Mouse (Mus musculus) urinary bladder, postnatal 4 days (tissue): ENCODE data around the gene Mmp28.
A peak's percentile ranks its signal among the peaks of the same experiment; 100 is the strongest.

Experiments
- DNase-seq, 2 experiments: peaks; one replicate each; pipeline ENCODE4 v3.0.0; 2021 to 2022; ENCODE audit warnings: low spot score in 2 of 2

Mmp28 gene

DNA sequence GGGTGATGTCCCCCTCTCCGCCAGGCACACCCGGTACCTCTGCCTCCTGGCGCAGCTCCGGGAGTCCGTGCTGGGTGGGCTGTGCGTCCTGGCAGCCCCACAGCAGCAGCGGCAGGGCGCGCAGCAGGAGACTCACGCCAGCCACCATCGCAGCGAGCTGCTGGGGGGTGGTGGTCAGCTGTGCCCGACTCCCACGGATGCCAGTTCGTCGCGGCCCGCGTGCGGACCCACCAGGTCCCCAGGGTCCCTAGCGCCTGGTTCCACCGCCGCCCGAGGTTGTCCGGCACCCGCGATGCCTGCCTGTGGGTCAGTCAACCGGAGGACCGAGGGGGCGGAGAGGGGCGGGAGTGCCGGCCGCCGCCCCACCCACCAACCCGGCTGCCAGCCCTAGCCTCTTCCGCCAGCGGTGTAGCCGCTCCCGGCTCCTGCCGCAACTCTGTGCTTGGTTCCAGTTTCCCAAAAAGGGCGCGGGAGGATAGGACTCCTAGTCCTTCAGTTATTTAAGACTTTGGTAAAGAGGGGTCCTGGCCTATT, at the start of gene Mmp28:
Mmp28 (minus strand) TSS at position 361 of the 534 bp plus-strand sequence.
- DNase-seq = peak in 1 of 2 experiments; percentile 49

DNA sequence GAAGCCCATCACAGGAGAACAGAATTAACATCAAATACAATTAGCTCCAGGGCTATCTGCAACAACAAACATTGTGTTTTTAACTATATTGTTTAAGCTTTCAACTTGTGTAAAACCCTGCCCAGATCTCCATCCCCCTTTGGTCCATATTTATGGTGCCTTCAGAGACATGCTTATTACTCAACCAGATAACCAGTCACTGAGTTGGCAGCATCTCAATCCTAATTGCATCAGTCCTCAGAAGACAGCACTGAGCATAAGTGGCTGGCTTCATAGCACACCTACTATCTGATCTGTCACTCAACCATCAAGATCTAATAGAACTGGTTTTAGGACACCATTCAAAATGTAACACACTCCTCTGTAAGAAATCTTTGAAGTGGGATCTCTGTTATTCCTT, 46.6 kb upstream of the Mmp28 start:
- DNase-seq = no peak

DNA sequence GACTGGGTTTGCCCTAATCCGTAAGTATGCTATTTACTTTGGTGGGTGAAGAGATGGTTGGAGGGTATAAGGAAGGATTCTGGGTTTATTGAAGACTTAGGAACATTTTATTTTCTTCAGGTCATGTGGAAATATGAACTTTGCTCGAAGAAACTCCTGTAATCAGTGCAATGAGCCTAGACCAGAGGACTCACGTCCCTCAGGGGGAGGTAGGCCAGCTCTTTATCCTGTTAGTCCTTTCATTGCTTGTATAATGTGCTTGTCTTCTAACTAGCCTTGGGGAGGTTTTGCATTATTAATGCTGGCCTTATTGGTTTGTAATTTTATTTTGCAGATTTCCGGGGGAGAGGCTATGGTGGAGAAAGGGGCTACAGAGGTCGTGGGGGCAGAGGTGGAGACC, 41.4 kb upstream of the Mmp28 start:
- no peak for DNase-seq

DNA sequence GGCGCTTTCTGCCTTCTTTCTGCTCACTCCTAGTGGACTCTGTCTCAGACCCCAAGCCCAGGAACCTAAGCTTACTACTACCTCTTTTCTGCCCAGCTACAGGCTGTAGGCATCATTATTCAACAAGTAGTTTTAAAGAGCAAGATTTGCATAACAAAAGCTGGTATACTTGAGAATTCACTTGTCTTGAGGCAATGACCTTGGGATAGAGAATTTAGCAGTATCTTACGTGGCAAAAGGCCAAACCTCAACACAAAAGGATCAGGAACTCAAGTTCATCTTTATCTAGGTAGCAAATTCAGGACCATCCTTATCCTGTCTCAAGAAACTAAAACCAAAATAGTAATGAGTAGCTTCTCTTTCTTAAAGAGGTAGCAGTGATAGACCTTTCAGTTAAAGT, 32.7 kb upstream of the Mmp28 start:
- DNase-seq = no peak

DNA sequence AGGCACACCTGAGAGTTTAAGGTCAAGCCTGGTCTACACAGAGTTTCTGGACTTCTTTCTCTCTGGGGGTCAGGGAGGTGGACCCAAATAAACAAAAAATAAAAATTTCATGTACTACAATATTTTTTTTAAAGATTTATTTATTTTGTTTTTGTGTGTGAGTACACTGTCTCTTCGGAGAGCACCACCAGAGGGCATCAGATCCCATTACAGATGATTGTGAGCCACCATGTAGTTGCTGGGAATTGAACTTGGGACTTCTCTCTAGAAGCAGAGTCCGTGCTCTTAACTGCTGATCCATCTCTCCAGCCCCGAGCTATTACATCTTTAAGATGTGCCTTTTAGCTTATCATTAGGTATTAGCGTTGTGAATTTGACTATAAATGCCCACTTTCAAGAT, 28.6 kb upstream of the Mmp28 start:
- no peak for DNase-seq

DNA sequence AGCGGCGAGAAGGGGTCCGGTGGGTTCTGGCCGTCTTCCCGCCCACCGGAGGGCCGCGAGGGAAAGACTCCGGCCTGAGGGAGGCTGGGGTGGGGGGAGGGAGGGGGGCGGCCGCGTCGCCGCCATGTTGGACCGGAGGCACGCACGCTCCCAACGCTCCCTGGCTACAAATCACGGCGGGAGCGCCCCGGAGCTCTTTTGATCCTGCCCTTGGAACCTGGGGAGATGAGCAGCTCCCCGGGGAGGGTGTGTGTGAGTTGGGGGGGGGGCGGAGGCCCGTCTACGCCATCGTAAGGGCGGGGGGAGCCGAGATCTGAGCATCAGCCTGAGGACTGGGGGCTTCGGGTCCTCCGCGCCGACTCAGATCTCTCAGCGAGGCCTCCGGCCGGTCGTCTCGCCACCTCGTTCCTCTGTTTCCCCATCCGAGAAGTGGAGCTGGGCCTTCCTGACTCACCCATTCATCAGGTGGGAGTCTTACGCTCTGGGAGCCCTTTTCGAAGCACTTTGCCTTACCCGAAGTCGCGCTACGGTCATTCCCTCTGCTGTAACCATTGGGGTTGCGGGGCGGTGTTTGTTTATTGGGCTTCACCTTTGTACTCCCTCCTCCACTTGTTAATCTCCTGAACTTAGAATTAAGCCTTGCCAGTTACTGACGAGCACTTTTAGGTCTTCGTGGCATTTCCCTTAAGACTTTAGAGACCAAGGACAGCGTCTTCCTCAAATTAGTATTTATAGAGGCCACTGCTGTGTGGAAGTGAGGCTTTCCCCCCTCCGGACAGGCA, 10.6 kb upstream of the Mmp28 start:
- DNase-seq = no peak

DNA sequence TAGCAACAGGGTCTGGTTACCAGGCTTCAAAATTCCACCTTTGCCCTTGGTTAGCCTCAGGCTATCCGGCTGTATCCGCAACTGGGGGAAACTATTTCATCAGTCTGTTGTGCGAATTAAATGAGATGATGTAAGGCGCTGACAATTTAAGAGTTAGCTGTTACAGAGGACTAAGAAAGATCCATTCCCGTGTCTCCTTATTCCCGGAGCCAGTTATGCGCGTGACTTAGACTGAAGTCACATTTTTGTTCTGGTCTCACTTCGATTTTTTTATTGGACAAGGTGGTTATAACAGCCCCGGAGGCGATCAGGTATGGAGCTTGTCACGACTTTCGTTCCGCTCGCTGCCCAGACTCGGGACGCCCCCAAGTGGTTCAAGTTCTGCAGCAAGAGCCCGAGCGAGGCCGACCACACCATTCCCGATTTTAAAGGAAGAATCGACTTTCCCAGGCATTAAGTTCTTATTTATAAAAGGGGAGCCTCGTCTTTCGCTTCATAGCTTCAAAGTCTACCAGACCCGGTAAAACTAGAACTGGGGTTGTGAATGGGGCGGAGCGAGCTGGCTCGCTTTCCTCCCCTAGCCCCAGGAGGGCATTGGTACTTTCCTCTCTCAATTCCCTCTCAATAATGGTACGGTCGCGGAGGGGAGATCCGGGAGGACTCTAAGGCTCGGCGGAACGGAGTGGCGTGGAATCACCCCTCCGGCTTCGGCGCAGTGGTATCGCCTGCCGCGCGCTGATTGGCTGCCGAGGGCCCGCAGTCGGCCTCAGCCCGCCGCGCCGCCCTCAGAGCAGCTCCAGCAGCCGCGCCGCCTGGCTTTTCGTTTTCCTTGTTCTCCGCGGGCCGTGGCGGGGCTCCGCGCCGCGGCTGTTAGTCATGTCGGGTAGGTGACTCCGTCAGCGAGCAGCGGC, 9.7 kb upstream of the Mmp28 start, which contains the start of gene Taf15:
Taf15 (plus strand) TSS at position 763 of the 911 bp plus-strand sequence.
- DNase-seq = peak; percentile 98

DNA sequence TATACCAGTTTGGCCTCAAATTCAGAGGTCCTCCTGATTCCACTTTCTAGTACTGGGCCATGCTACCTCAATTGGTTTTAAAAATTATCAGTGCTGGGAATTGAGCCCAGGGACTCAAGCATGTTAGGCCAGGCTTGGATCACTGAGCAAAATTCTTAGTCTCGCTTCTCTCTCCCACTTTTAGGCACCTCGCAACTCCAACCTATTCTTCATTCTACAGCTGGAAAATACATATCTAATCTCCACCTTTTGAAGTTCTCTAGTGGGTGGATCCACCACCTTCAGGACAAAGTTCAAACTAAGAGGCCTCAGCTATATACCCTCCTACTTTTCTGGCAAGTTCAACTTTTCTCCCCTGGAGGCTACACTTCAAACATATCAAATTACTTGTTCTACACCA, 8.9 kb upstream of the Mmp28 start:
- DNase-seq = no peak

DNA sequence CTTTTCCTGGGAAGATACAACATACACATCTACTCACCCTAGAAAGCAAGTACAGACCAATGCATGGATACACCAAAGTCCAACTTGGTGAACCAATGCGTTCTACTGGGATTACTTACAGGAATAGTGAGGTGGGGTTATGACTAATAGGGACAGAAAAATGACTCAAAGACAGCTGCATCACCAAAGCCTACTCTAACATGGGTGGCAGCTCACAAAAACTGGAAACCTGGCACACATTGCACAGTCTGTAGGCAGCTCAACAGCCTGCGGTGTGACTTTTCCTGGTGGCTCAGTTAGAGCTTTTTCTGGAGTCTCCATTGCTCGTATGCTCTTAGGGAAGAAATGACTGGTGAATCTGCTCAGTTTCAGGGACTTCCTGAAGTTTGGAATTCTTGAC, 5.9 kb upstream of the Mmp28 start:
- DNase-seq = peak in 1 of 2 experiments; percentile 4

DNA sequence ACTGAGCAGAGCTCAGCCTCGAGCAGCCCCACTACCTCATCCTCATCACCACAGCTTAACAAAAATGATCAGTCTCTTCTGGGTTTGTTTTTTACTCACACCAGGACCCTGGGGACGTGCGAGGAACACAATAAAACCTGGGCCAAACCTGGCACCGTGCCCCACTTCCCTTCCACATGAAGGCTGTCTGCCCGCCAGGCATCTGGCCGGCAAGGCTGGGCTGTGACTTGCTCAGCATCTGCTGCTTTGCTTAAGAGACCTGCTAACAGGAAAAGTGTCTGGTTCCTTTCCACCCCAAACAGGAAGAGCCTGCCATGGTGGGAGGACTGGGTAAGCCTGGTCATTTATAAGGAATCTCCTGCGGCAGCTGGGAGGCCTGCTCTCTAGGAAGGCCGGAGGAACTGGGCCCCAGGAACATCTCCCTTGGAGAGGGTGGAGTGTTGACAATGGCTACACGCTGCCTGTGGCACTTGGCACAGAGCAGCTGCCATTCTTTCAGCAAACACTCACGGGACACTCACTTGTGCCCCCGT, 4.3 kb upstream of the Mmp28 start:
- peak in 1 of 2 experiments; percentile 31 for DNase-seq

DNA sequence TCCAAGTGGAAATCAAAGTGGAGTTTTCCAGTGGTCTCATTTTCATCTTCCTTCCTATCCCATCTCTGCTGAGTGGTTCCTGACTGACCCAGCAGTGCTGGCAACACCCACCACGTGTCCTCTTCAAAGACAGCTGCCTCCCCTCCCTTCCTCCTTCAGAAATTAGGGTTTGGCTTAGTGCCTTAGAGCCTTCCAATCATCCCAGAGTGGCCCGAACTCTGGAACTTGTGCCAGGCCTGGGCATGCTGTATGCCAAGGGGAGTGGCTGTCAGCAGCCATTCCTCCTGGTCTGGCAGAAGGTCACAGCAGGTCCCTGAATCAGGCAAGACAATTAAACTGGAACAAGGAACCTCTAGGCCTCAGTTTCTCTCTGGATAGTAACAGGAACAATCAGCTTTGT, 3.1 kb upstream of the Mmp28 start:
- DNase-seq = peak in 1 of 2 experiments; percentile 17

DNA sequence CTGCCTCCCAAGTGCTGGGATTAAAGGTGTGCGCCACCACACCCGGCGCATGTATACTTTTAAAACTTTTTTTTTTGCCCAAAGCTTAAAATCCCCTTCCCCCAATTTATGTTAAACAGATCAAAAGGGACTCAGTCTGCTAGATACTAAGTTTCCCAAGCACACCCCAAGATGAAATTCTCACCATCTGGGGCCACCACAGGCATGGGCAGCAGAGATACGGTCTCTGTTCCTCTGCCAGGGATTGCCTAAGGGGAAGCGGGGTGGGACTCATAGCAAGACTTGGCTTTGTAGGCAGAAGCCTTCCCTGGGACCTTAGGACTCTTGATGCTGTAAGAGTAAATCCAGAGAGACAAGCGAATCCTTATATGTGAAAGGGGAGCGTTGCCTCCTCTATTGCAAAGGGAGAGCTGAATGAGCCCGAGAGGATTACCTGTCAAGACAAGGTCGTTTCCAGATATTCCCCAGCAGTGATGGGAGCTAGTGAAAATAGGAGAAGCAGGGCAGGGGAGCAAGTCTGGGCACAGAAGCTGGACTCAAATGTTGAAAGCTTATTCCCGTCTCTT, 1.3 kb downstream of the Mmp28 start:
- DNase-seq = peak in 1 of 2 experiments; percentile 8

DNA sequence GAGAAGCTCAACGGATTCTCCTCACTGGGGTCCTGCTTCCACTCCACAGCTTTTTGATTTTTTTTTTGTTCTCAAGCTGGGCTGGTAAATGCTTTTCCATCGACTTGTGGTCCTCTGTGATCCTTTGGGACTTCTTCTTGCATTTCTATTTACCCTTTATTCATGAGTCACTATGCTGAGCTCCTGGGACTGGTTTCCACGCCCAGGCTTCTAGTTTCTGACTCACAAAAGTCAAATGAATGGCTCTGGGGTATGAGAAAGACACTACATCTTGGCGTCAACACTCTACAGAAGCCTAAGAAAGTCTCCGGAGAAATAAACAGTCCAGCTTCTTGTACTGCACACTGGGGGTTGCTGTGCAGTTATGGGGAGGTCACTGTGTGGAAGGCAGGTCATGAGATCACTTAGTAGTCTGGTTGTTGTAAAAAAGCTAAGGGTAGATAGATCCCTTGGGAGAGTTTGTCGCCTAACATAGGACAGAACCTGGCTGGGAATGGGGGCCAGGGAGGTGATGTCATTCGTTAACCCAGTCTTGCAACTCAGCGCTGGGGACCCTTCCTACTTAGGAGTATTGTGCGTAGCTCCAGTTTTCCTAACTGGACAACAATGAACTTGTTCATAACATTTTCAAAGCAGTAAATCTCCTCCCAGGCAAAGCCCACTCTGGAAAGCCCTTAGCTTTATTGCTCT, 4.8 kb downstream of the Mmp28 start:
- no peak for DNase-seq

DNA sequence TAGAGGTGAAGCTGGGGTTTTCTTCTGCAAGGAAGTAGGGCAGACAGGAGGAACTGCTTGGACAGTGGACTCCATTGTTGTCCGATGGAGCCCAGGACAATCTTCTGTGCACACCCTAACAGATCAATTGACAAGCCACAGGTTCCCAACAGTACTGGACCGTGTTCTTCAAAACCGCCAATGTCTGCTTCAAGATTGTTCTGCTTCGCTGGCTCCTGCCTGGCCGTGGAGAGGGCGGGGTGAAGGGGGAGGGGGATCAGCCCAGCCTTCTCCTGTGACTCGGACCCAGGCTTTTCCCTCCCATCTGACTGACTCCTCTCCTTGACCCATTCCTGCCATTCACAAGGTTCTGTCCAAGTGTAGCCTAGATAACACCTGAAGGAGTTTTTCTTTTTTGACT, 5.6 kb downstream of the Mmp28 start:
- no peak for DNase-seq

DNA sequence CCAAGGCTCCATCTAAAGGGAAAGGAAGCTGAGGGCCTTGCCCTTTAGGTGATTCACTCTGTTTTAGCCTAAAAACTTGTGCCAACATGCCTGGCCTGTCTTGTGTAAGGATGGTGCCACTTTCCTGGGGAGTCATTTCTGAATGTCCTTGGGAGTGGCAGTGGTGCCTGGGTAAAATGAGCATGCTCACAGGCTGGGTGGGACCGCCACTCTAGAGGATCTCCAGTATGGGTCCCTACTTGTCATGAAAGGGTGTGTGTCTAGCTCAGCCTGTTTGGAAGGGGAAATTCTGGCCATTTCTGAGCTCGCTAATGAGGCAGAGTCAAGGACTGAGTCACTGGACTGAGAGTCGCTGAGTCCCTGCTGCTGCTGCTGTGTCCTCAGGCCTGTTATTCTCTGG, 7.3 kb downstream of the Mmp28 start:
- DNase-seq = no peak

DNA sequence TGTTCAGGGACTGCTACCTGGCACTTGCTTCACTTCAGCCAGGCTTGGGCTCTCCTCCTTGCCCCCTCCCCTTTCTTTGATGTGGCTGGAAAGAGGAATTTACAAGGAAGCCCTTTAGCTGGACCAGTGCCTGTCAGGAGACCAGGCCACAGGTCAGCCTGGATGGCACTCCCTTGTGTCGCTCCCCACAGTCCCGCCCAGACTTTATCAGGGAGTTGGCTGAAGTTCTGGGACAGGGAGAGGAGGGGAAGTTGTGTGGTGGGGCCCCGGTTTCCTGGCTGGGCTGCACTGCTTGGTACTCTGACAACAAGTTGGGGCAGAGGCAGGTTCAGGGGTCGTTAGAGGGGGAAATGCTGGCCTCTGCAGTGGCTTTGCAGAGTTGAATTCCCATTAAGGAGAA, 8.3 kb downstream of the Mmp28 start:
- no peak for DNase-seq

DNA sequence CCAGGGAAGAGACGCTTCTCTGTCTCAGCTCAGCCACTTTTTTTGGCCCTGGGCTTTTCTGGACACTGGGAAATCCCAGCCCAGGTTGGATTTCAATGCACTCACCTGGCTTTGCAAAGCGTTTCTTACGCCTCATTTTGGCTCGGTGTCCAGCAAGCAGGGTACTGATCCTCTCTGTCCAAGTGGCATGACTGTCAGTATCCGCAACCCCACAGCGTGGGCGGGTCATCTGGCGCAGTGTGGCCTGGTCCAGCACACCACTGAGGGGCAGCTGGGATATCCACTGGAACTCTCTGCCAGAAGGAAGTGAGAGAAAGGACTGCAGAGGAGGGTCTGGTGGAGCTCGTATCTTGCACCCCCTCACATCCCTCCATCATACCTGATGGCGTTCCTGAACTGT, 11.6 kb downstream of the Mmp28 start:
- DNase-seq = no peak

DNA sequence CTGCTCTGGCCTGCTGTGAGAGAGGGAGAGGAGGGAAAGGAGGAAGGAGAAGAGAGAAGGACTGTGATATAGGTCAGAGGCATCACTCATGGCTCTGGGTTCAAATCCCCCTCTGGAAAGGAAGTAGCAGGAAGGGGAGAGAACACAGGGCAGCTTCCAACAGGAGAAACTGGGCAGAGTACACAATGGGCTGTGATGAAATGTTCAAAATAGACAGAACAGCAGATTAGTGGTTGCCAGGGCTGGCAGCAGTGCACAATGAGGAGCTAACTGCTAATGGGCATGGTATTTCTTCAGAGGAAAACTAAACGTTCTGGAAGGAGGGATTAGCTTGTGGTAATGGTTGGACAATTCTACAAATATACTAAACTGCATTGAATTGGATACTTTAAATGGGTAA, 12.3 kb downstream of the Mmp28 start:
- DNase-seq = no peak

DNA sequence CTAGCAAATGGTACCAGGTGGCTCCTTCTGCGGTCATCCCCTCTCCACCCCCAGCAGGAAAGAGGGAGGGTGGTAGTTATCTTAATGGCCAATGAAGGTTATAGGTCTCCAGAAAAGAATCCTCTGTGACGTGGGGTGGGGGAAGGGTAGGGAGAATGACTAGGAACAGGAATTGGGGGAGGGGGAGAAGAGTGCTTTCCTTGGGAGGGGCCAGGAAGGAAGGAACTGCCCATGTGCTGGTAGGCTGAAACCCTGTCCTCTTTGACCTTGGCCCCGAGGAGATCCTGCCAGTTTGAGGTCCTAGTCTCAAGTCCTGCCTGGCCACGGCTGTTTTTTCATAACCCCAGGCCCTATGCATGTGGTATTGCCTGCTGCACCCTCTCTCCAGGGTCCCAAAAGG, 13.6 kb downstream of the Mmp28 start:
- no peak for DNase-seq

DNA sequence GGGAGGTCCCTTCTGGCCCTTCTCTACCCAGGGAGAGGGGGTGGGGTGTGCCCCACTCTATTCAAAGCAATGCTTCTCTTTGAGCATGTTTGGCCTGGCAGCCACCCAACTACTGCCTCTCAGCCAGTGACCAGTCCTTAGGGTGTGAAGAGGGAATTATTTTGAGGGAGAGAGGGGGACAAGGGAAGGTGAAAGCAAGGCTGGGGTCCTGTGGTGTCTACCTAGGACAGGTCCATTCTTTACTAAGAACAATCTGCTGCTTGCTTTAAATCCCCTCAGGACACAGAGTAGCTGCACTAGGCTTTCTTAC, 14.0 kb downstream of the Mmp28 start:
- DNase-seq = no peak
